In the genomic region with DNA sequence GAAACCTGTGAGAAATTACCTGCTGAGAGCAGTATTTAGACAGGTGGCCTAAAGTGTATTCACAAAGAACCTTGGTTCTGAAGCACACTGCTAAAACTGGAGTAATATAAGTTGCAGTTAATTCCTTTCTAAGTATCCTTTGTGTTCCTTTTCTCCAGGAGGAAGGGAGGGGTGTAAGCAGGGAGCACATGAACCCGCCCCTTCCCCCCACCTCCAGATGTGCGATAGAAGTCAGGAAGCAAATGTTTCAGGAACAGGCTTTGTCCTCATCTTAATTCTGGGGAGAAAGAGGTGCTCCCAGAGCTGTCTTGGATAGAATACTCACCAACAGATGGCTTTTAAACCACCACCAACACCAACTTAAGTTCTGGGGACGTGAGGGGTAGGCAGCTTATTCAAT, we compare ENCODE assay signal across 14 mouse cellular contexts.
"Had no signal": no experiment of that assay in that cellular context is flagged by ENCODE, and none has a peak within 500 bp of the region (broad histone marks: within the 10 kb centered on the region; RNA-seq: fewer than 3 reads in every experiment).

No protein-coding gene starts in this region.

- ATAC-seq: liver, postnatal 0 days; midbrain, embryonic 13.5 days had no signal

- H3K4me3 ChIP-seq: kidney, embryonic 15.5 days; liver, embryonic 13.5 days; lung, embryonic 15.5 days; midbrain, embryonic 13.5 days; stomach, embryonic 15.5 days had no signal

- H3K4me2 ChIP-seq: kidney, embryonic 15.5 days; liver, embryonic 13.5 days; lung, embryonic 15.5 days; midbrain, embryonic 13.5 days; stomach, embryonic 15.5 days had no signal

- H3K27ac ChIP-seq: kidney, embryonic 15.5 days; liver, embryonic 13.5 days; lung, embryonic 15.5 days; midbrain, embryonic 13.5 days; stomach, embryonic 15.5 days had no signal

- DNase-seq: kidney, adult 2 months; kidney, postnatal 14 days; layer of hippocampus, postnatal 36 days; left cerebral cortex, postnatal 4 days; liver; liver, embryonic 13.5 days; liver, postnatal 0 days; right cerebral cortex, postnatal 14 days; thymus, adult 2 months; thymus, postnatal 25 days had no signal

- H3K4me1 ChIP-seq: kidney, embryonic 15.5 days; liver, embryonic 13.5 days; lung, embryonic 15.5 days; midbrain, embryonic 13.5 days; stomach, embryonic 15.5 days had no signal

- H3K9me3 ChIP-seq: kidney, embryonic 15.5 days; liver, embryonic 13.5 days; lung, embryonic 15.5 days; midbrain, embryonic 13.5 days; stomach, embryonic 15.5 days had no signal

- H3K9ac ChIP-seq: kidney, embryonic 15.5 days; liver, embryonic 13.5 days; liver, postnatal 0 days; lung, embryonic 15.5 days; midbrain, embryonic 13.5 days; stomach, embryonic 15.5 days had no signal

- H3K27me3 ChIP-seq: kidney, embryonic 15.5 days; liver, embryonic 13.5 days; lung, embryonic 15.5 days; midbrain, embryonic 13.5 days; stomach, embryonic 15.5 days had no signal
